Mouse (Mus musculus) midbrain, embryonic 15.5 days (tissue): ENCODE data around the gene Nudt5. TPM values are rescaled to one million over a fixed set of nuclear protein-coding genes. Genes with fewer than 3 reads are reported as not detected.

Experiments used
- ATAC-seq: fragments of 200-750 bp; cut with Nextera tagmentation; replicated peaks from 2 replicates; pipeline ENCODE4 v1.8.0; 2017; ENCODE audit warnings: moderate TSS enrichment
- H3K27ac ChIP-seq: fragments of 300-500 bp; sonication (generic); 2 replicates; pipeline ENCODE4 v1.5.1; 2015; ENCODE audit warnings: mild to moderate bottlenecking, inconsistent platforms
- H3K27me3 ChIP-seq: fragments of 300-500 bp; sonication (generic); replicated peaks from 2 replicates; pipeline ENCODE4 v1.6.1; 2015; ENCODE audit warnings: inconsistent platforms
- H3K36me3 ChIP-seq: fragments of 300-500 bp; sonication (generic); replicated peaks from 2 replicates; pipeline ENCODE4 v1.6.1; 2015; ENCODE audit warnings: inconsistent platforms
- H3K4me1 ChIP-seq: fragments of 300-500 bp; sonication (generic); 2 replicates; pipeline ENCODE4 v1.6.1; 2015; ENCODE audit warnings: inconsistent platforms
- H3K4me2 ChIP-seq: fragments of 300-500 bp; sonication (generic); 2 replicates; pipeline ENCODE4 v1.6.1; 2015; ENCODE audit warnings: inconsistent platforms, mild to moderate bottlenecking, moderate library complexity
- H3K4me3 ChIP-seq: fragments of 300-500 bp; sonication (generic); 2 replicates; pipeline ENCODE4 v1.5.1; 2015; ENCODE audit warnings: mild to moderate bottlenecking, inconsistent platforms
- H3K9ac ChIP-seq: fragments of 300-500 bp; sonication (generic); 2 replicates; pipeline ENCODE4 v1.6.1; 2015; ENCODE audit warnings: mild to moderate bottlenecking, inconsistent platforms
- H3K9me3 ChIP-seq: fragments of 300-500 bp; sonication (generic); 2 replicates; pipeline ENCODE4 v1.6.1; 2016; ENCODE audit warnings: inconsistent platforms
- WGBS: fragments of 180-500 bp; shearing (Covaris S2); methylation state at CpG from one replicate; pipeline ENCODE4 v1.1.7; 2015; ENCODE audit warnings: mixed read lengths; 5-methylcytosine and 5-hydroxymethylcytosine counted together
- polyA plus RNA-seq: library from polyadenylated mRNA; unstranded; fragments of >200 nt; fragmentation: Nextera tagmentation; extraction: Ambion mirVana; gene quantifications from 2 replicates; pipeline ENCODE4 v1.2.1, GENCODE M21; 2015

Gene Nudt5
- polyA plus RNA-seq, 1 experiment from 2014 or later: 22.0 TPM

GRCm38 (mm10) chr2:5824213-5824612 lies 20.6 kb upstream of the Nudt5 start:
- peaks cover 32% of the 10 kb centered on the region for H3K36me3 ChIP-seq

GRCm38 (mm10) chr2:5824685-5825084 lies 20.1 kb upstream of the Nudt5 start:
- H3K36me3 ChIP-seq: peaks cover 29% of the 10 kb centered on the region

More at GRCm38 (mm10) chr2:5824213-5824612, 20.6 kb upstream of the Nudt5 start:
- WGBS: 22% methylated on average over 1 of the region's 1 CpGs
- H3K27ac ChIP-seq: no peak overlapping the region
- no peak for ATAC-seq
- no peaks in the 10 kb centered on the region for H3K9me3 ChIP-seq
- no peak overlapping the region for H3K4me3 ChIP-seq
- H3K4me1 ChIP-seq: no peaks in the 10 kb centered on the region
- no peaks in the 10 kb centered on the region for H3K27me3 ChIP-seq
- no peak overlapping the region for H3K4me2 ChIP-seq
- H3K9ac ChIP-seq: no peak overlapping the region

GRCm38 (mm10) chr2:5825265-5825913 lies 19.4 kb upstream of the Nudt5 start:
- H3K9ac ChIP-seq: no peak overlapping the region
- no peaks in the 10 kb centered on the region for H3K4me1 ChIP-seq
- H3K9me3 ChIP-seq: no peaks in the 10 kb centered on the region
- H3K36me3 ChIP-seq: peaks cover 25% of the 10 kb centered on the region
- H3K27ac ChIP-seq: no peak overlapping the region
- no peak overlapping the region for H3K4me3 ChIP-seq
- WGBS: 93% methylated on average over 5 of the region's 5 CpGs
- no peaks in the 10 kb centered on the region for H3K27me3 ChIP-seq
- H3K4me2 ChIP-seq: no peak overlapping the region
- ATAC-seq: no peak

More at GRCm38 (mm10) chr2:5824685-5825084, 20.1 kb upstream of the Nudt5 start:
- H3K27me3 ChIP-seq: no peaks in the 10 kb centered on the region
- H3K9ac ChIP-seq: no peak overlapping the region
- no peaks in the 10 kb centered on the region for H3K9me3 ChIP-seq
- no peak overlapping the region for H3K4me3 ChIP-seq
- ATAC-seq: no peak
- no peaks in the 10 kb centered on the region for H3K4me1 ChIP-seq
- no peak overlapping the region for H3K27ac ChIP-seq
- H3K4me2 ChIP-seq: no peak overlapping the region
- WGBS: 88% methylated on average over 5 of the region's 5 CpGs

GRCm38 (mm10) chr2:5840815-5841214 lies 4.0 kb upstream of the Nudt5 start:
- Histone ChIP-seq H3K27ac (no peak overlapping the region), H3K36me3 (peaks cover 19% of the 10 kb centered on the region), H3K4me3 (no peak overlapping the region), H3K4me1 (peaks cover 11% of the 10 kb centered on the region), H3K9me3 (no peaks in the 10 kb centered on the region), H3K4me2 (no peak overlapping the region), H3K9ac (no peak overlapping the region), H3K27me3 (no peaks in the 10 kb centered on the region)
- WGBS: 96% methylated on average over 11 of the region's 11 CpGs
- ATAC-seq: no peak

GRCm38 (mm10) chr2:5844181-5844872 lies 492 bp upstream of the Nudt5 start:
- Histone ChIP-seq H3K9ac (peak overlapping the region; percentile 75), H3K27me3 (no peaks in the 10 kb centered on the region), H3K4me2 (peak overlapping the region; percentile 65), H3K4me1 (peaks cover 21% of the 10 kb centered on the region), H3K9me3 (no peaks in the 10 kb centered on the region), H3K36me3 (peaks cover 16% of the 10 kb centered on the region), H3K4me3 (peak overlapping the region; percentile 75), H3K27ac (peak overlapping the region; percentile 85)
- WGBS: 3% methylated on average over 23 of the region's 23 CpGs
- ATAC-seq: 0 out of 2 replicates have a peak, but pooled peaks have one; percentile 7

DNA sequence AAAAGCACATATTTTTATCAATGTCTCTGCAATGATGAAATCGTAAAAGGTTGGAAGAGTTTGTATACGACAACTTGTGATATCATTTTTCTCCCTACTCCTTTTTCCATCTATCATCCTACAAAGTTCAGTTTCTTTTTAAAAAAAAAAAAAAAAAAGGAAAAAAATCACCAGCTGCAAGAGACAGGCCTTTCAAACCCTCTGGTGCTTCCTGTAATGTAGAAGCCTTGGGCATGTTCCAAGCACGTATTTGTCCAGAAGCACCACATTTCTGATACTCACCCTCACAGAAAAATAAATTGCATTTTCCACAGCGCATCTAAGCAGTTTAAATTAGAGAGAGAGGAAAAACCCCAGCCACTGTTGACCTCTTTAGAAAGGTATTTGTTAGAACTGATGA lies 1.0 kb downstream of the Nudt5 start:
- H3K9me3 ChIP-seq: no peaks in the 10 kb centered on the region
- H3K27me3 ChIP-seq: no peaks in the 10 kb centered on the region
- peak overlapping the region; percentile 56 for H3K4me2 ChIP-seq
- H3K4me3 ChIP-seq: peak overlapping the region; percentile 75
- H3K9ac ChIP-seq: peak overlapping the region; percentile 55
- peak overlapping the region; percentile 85 for H3K27ac ChIP-seq
- 36% methylated on average over 4 of the region's 4 CpGs for WGBS
- H3K4me1 ChIP-seq: peaks cover 21% of the 10 kb centered on the region
- peaks cover 2% of the 10 kb centered on the region for H3K36me3 ChIP-seq
- ATAC-seq: no peak

DNA sequence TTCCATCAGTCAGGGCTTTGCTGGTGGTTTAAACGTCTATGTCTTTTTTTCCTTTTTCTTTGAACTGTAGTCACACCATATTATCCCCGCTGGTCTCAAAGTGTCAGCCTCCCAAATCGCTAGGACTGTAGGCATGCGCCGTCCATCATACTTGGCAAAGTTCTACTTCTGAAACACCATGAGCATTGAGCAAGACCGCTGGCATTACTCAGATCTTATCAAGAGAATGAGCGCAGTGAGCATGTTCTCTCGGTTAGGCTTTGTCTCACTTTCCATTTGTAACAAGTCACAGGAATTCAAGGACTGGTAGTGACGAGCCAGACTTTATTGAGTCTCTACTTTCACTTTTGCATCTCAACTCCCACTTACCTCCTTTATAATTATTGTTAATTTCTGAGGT lies 6.3 kb downstream of the Nudt5 start:
- H3K4me2 ChIP-seq: no peak overlapping the region
- ATAC-seq: no peak
- H3K27ac ChIP-seq: no peak overlapping the region
- H3K9me3 ChIP-seq: no peaks in the 10 kb centered on the region
- no peaks in the 10 kb centered on the region for H3K36me3 ChIP-seq
- H3K4me3 ChIP-seq: no peak overlapping the region
- H3K27me3 ChIP-seq: no peaks in the 10 kb centered on the region
- H3K9ac ChIP-seq: no peak overlapping the region
- H3K4me1 ChIP-seq: peaks cover 7% of the 10 kb centered on the region
- WGBS: 92% methylated on average over 9 of the region's 9 CpGs

DNA sequence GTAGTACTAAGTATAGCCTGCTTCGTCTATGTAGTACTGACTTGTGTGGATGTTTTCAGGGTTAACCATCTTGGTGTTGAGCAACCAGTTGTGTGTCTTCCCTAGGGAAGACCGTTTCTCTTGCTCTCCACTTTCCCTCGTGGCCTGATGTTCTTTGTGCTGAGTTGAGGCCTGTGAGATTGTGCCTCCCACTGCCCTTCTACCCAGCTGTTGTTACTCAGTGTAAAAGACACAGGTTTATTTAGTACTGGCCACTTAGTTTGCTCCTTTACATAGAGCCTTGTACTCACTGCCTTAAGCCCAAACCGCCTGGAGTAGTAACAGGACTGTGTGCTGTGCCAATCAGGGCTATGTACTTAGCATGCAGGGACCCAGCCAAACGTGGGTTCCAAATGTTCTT lies 7.0 kb downstream of the Nudt5 start:
- no peak for ATAC-seq
- H3K4me3 ChIP-seq: no peak overlapping the region
- no peak overlapping the region for H3K9ac ChIP-seq
- H3K27me3 ChIP-seq: no peaks in the 10 kb centered on the region
- H3K27ac ChIP-seq: no peak overlapping the region
- 85% methylated on average over 5 of the region's 5 CpGs for WGBS
- no peak overlapping the region for H3K4me2 ChIP-seq
- no peaks in the 10 kb centered on the region for H3K9me3 ChIP-seq
- 0 out of 2 replicates have a peak, but pooled peaks cover under 1% of the 10 kb centered on the region for H3K36me3 ChIP-seq
- H3K4me1 ChIP-seq: no peaks in the 10 kb centered on the region

GRCm38 (mm10) chr2:5862834-5863233 lies 18.0 kb downstream of the Nudt5 start, which contains the start of gene Gm13199:
Gene Gm13199 (minus strand): TSS chr2:5862934.
- 93% methylated on average over 3 of the region's 3 CpGs for WGBS
- no peaks in the 10 kb centered on the region for H3K9me3 ChIP-seq
- no peak within 1 kb of the TSS for H3K9ac ChIP-seq
- H3K4me2 ChIP-seq: no peak within 1 kb of the TSS
- H3K4me3 ChIP-seq: no peak within 1 kb of the TSS
- no peak for ATAC-seq
- no peaks in the 10 kb centered on the region for H3K4me1 ChIP-seq
- no peaks in the 10 kb centered on the region for H3K27me3 ChIP-seq
- peaks cover 18% of the 10 kb centered on the region for H3K36me3 ChIP-seq
- H3K27ac ChIP-seq: no peak within 1 kb of the TSS

GRCm38 (mm10) chr2:5867681-5868080 lies 22.9 kb downstream of the Nudt5 start:
- ATAC-seq: no peak
- 90% methylated on average over 2 of the region's 2 CpGs for WGBS
- no peaks in the 10 kb centered on the region for H3K27me3 ChIP-seq
- no peak overlapping the region for H3K9ac ChIP-seq
- no peak overlapping the region for H3K4me2 ChIP-seq
- H3K9me3 ChIP-seq: no peaks in the 10 kb centered on the region
- H3K4me1 ChIP-seq: no peaks in the 10 kb centered on the region
- no peak overlapping the region for H3K4me3 ChIP-seq
- peaks cover 23% of the 10 kb centered on the region for H3K36me3 ChIP-seq
- no peak overlapping the region for H3K27ac ChIP-seq

GRCm38 (mm10) chr2:5869746-5870145 lies 24.9 kb downstream of the Nudt5 start:
- no peak for ATAC-seq
- H3K9me3 ChIP-seq: no peaks in the 10 kb centered on the region
- H3K36me3 ChIP-seq: peaks cover 37% of the 10 kb centered on the region
- no peaks in the 10 kb centered on the region for H3K27me3 ChIP-seq
- H3K9ac ChIP-seq: no peak overlapping the region
- 89% methylated on average over 5 of the region's 5 CpGs for WGBS
- H3K4me3 ChIP-seq: no peak overlapping the region
- H3K4me2 ChIP-seq: no peak overlapping the region
- H3K4me1 ChIP-seq: no peaks in the 10 kb centered on the region
- H3K27ac ChIP-seq: no peak overlapping the region

- no peak for ATAC-seq
- Histone ChIP-seq H3K4me2 (no peak overlapping the region), H3K4me3 (no peak overlapping the region), H3K9ac (no peak overlapping the region), H3K27me3 (no peaks in the 10 kb centered on the region), H3K4me1 (no peaks in the 10 kb centered on the region), H3K9me3 (no peaks in the 10 kb centered on the region), H3K27ac (no peak overlapping the region), H3K36me3 (peaks cover 47% of the 10 kb centered on the region)
- 74% methylated on average over 3 of the region's 3 CpGs for WGBS
Observed at GRCm38 (mm10) chr2:5877446-5877845, 32.6 kb downstream of the Nudt5 start.

- H3K27me3 ChIP-seq: no peaks in the 10 kb centered on the region
- peaks cover 7% of the 10 kb centered on the region for H3K4me1 ChIP-seq
- no peak for ATAC-seq
- H3K9ac ChIP-seq: no peak overlapping the region
- 86% methylated on average over 5 of the region's 5 CpGs for WGBS
- H3K27ac ChIP-seq: no peak overlapping the region
- H3K4me2 ChIP-seq: no peak overlapping the region
- H3K4me3 ChIP-seq: no peak overlapping the region
- H3K9me3 ChIP-seq: no peaks in the 10 kb centered on the region
- peaks cover 16% of the 10 kb centered on the region for H3K36me3 ChIP-seq
Observed at GRCm38 (mm10) chr2:5888865-5889264, 44.0 kb downstream of the Nudt5 start.
